Comparison of ENCODE assay signal across 14 mouse cellular contexts in the genomic region with DNA sequence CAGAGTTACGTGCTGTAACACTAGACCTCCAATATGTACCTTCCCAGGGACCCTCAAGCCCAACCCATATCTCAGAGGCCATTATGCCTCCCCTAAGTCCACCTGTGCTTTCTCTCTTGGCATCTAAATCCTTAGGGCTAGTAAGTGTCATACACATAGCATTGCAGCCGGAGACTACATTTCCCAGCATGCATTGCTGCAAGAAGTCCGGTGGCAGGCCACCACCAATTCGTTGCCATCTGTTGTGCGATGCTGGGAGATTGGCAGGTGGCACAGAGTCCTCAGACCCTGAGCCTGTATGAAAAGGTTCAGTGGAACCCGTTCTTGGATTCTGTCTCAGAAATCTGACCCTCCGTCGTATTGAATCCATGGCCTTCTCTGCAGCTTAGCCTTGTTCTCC. TPM values are rescaled to one million over a fixed set of nuclear protein-coding genes. Genes with fewer than 3 reads are reported as not detected.
DNase-seq lines count a peak whose midpoint lies in the region; ATAC-seq lines count a peak whose summit lies in the region.
"Had no signal": no experiment of that assay in that cellular context is flagged by ENCODE, and none has a peak within 500 bp of the region (broad histone marks: within the 10 kb centered on the region; RNA-seq: fewer than 3 reads in every experiment).

No protein-coding gene starts in this region.

- peaks cover 99% of the 10 kb centered on the region for H3K36me3 ChIP-seq in forebrain, embryonic 13.5 days (ENCODE audit: poor library complexity, severe bottlenecking)
- peaks cover 34% of the 10 kb centered on the region for H3K36me3 ChIP-seq in forebrain, embryonic 11.5 days (ENCODE audit: control insufficient read depth, insufficient read depth, low read length)

- H3K4me1 ChIP-seq in forebrain, embryonic 13.5 days: no peaks in the 10 kb centered on the region
- no peaks in the 10 kb centered on the region for H3K4me1 ChIP-seq in forebrain, embryonic 11.5 days (replicated peaks; ENCODE audit: control insufficient read depth, insufficient read depth, low read length)
- H3K4me1 ChIP-seq: heart, embryonic 10.5 days; hindbrain, embryonic 12.5 days had no signal

- ATAC-seq in forebrain, embryonic 13.5 days: 0 out of 2 replicates have a peak, but pooled peaks have one; percentile 17
- no peak for ATAC-seq in forebrain, embryonic 11.5 days (replicated peaks; ENCODE audit: low FRiP score)
- peak; percentile 32 for ATAC-seq in activated CD4-positive, CD25-positive, alpha-beta regulatory T cell, adult 4 months
- ATAC-seq: midbrain, embryonic 16.5 days had no signal

- no peak overlapping the region for H3K9ac ChIP-seq in forebrain, embryonic 13.5 days
- no peak overlapping the region for H3K9ac ChIP-seq in forebrain, embryonic 11.5 days (ENCODE audit: low read length)
- H3K9ac ChIP-seq: hindbrain, embryonic 12.5 days; neural tube, embryonic 13.5 days had no signal

- no peaks in the 10 kb centered on the region for H3K27me3 ChIP-seq in forebrain, embryonic 13.5 days
- no peaks in the 10 kb centered on the region for H3K27me3 ChIP-seq in forebrain, embryonic 11.5 days (ENCODE audit: control insufficient read depth, insufficient read depth, low read length)
- H3K27me3 ChIP-seq: hindbrain, embryonic 12.5 days; neural tube, embryonic 13.5 days had no signal

- DNase-seq in forebrain, embryonic 11.5 days (ENCODE audit: low spot score): no peak
- DNase-seq in B cell, adult 2 months: peak; percentile 27 to 35
- peak; percentile 62 to 75 for DNase-seq in cerebellum, postnatal 25 days
- DNase-seq in right cerebral cortex, postnatal 4 days: no peak
- DNase-seq in right cerebral cortex, postnatal 10 days (ENCODE audit: low spot score in 2 of 2): no peak
- DNase-seq: gastrocnemius, adult 2 months; kidney, adult 18-20 months; thymus, adult 2 months had no signal

- 65% methylated on average over 8 of the region's 8 CpGs for WGBS in forebrain, embryonic 13.5 days
- WGBS in forebrain, embryonic 11.5 days: 73% methylated on average over 8 of the region's 8 CpGs

- no peak overlapping the region for H3K27ac ChIP-seq in forebrain, embryonic 13.5 days
- H3K27ac ChIP-seq in forebrain, embryonic 11.5 days (ENCODE audit: low read depth, low read length): no peak overlapping the region
- H3K27ac ChIP-seq: gastrocnemius, adult 2 months; heart, embryonic 10.5 days; hindbrain, embryonic 12.5 days; neural tube, embryonic 13.5 days had no signal

- H3K4me2 ChIP-seq in forebrain, embryonic 13.5 days: no peak overlapping the region
- H3K4me2 ChIP-seq in forebrain, embryonic 11.5 days (ENCODE audit: low read depth, low read length, severe bottlenecking): no peak overlapping the region
- H3K4me2 ChIP-seq: hindbrain, embryonic 12.5 days; neural tube, embryonic 13.5 days had no signal

- H3K4me3 ChIP-seq in forebrain, embryonic 13.5 days: no peak overlapping the region
- H3K4me3 ChIP-seq in forebrain, embryonic 11.5 days (ENCODE audit: low read depth, low read length): no peak overlapping the region
- H3K4me3 ChIP-seq: gastrocnemius, adult 2 months; heart, embryonic 10.5 days; hindbrain, embryonic 12.5 days; neural tube, embryonic 13.5 days had no signal

- H3K9me3 ChIP-seq in forebrain, embryonic 13.5 days (replicated peaks): no peaks in the 10 kb centered on the region
- no peaks in the 10 kb centered on the region for H3K9me3 ChIP-seq in forebrain, embryonic 11.5 days (ENCODE audit: control insufficient read depth, low read length)

RNA-seq across cellular contexts. Expression of a gene that starts 25.1 kb away (rescaled TPM):
- not detected in 2 replicates for polyA plus RNA-seq in forebrain, embryonic 13.5 days (2015; fragmentation: Nextera tagmentation; extraction: Ambion mirVana)
- not detected in 2 replicates for polyA plus RNA-seq in forebrain, embryonic 11.5 days (2014; fragmentation: Nextera tagmentation; extraction: Ambion mirVana)
- polyA plus RNA-seq in activated CD4-positive, CD25-positive, alpha-beta regulatory T cell, adult 4 months (2017; shearing (Covaris generic)): under 1 TPM in 1 of 2 experiments, not detected in 1; 0.34 TPM

RNA-seq across cellular contexts. Expression of a gene that starts 25.8 kb away (rescaled TPM):
- 1.5 and 2.6 TPM in 2 replicates for polyA plus RNA-seq in forebrain, embryonic 13.5 days (2015; fragmentation: Nextera tagmentation; extraction: Ambion mirVana)
- 2.0 and 2.8 TPM in 2 replicates for polyA plus RNA-seq in forebrain, embryonic 11.5 days (2014; fragmentation: Nextera tagmentation; extraction: Ambion mirVana)
- 1 to 10 TPM; 3.1 to 6.0 TPM for polyA plus RNA-seq in activated CD4-positive, CD25-positive, alpha-beta regulatory T cell, adult 4 months (2017; shearing (Covaris generic))

RNA-seq across cellular contexts. Expression of a gene that starts 28.9 kb away (rescaled TPM):
- 11.7 and 12.2 TPM in 2 replicates for polyA plus RNA-seq in forebrain, embryonic 13.5 days (2015; fragmentation: Nextera tagmentation; extraction: Ambion mirVana)
- 11.0 and 13.2 TPM in 2 replicates for polyA plus RNA-seq in forebrain, embryonic 11.5 days (2014; fragmentation: Nextera tagmentation; extraction: Ambion mirVana)
- polyA plus RNA-seq in activated CD4-positive, CD25-positive, alpha-beta regulatory T cell, adult 4 months (2017; shearing (Covaris generic)): 1 to 10 TPM; 1.2 to 2.7 TPM

RNA-seq across cellular contexts. Expression of a gene that starts 33.4 kb away (rescaled TPM):
- polyA plus RNA-seq in forebrain, embryonic 13.5 days (2015; fragmentation: Nextera tagmentation; extraction: Ambion mirVana): 0.13 and 0.29 TPM in 2 replicates
- 1.2 and 1.4 TPM in 2 replicates for polyA plus RNA-seq in forebrain, embryonic 11.5 days (2014; fragmentation: Nextera tagmentation; extraction: Ambion mirVana)
- polyA plus RNA-seq in activated CD4-positive, CD25-positive, alpha-beta regulatory T cell, adult 4 months (2017; shearing (Covaris generic)): not detected

RNA-seq across cellular contexts. Expression of a gene that starts 47.9 kb away (rescaled TPM):
- 20.4 and 24.9 TPM in 2 replicates for polyA plus RNA-seq in forebrain, embryonic 13.5 days (2015; fragmentation: Nextera tagmentation; extraction: Ambion mirVana)
- polyA plus RNA-seq in forebrain, embryonic 11.5 days (2014; fragmentation: Nextera tagmentation; extraction: Ambion mirVana): 18.2 and 25.2 TPM in 2 replicates
- 10 to 100 TPM in 1 of 2 experiments, 1 to 10 TPM in 1; 4.7 to 10.8 TPM for polyA plus RNA-seq in activated CD4-positive, CD25-positive, alpha-beta regulatory T cell, adult 4 months (2017; shearing (Covaris generic))

Comparison
In these comparisons a context has a peak if more than half of its experiments do, and no peak if none do; other contexts are left out.
1. DNase-seq: peak in B cell, adult 2 months (2 of 2) and cerebellum, postnatal 25 days (2 of 2); none in forebrain, embryonic 11.5 days (single experiment), right cerebral cortex, postnatal 4 days (single experiment) and right cerebral cortex, postnatal 10 days (0 of 2).